Mouse (Mus musculus): ENCODE results near the gene Diaph3. TPM values are rescaled to one million over a fixed set of nuclear protein-coding genes. Genes with fewer than 3 reads are reported as not detected.
"Not testable (repeated sequence)": the region's sequence is repeated elsewhere in the genome, so short reads cannot be mapped to it uniquely, and the experiment has no call there.

Diaph3 gene
- polyA plus RNA-seq, 1 experiment: 3.4 TPM

GRCm38 (mm10) chr14:87091108-87091507, 49.9 kb downstream of the Diaph3 start:
- H3K36me3 ChIP-seq (ENCODE audit: control insufficient read depth): peaks cover 45% of the 10 kb centered on the region

GRCm38 (mm10) chr14:87088928-87089327, 52.1 kb downstream of the Diaph3 start:
- TF ChIP-seq GATA1 (IDR thresholded peaks at IDR 0.05; ENCODE audit: low read length): no peak
- TF ChIP-seq TAL1 (IDR thresholded peaks at IDR 0.05; ENCODE audit: low read length): no peak
- Histone ChIP-seq H3K36me3 (ENCODE audit: control insufficient read depth) (peaks cover 47% of the 10 kb centered on the region), H3K4me1 (ENCODE audit: control insufficient read depth) (no peaks in the 10 kb centered on the region), H3K4me3 (replicated peaks) (no peak overlapping the region), H3K9me3 (ENCODE audit: control insufficient read depth, low read length) (peaks cover 5% of the 10 kb centered on the region; the same call in 1 of the 2 replicates), H3K27me3 (ENCODE audit: control insufficient read depth) (no peaks in the 10 kb centered on the region)

More at GRCm38 (mm10) chr14:87091108-87091507, 49.9 kb downstream of the Diaph3 start:
- TF ChIP-seq TAL1 (IDR thresholded peaks at IDR 0.05; ENCODE audit: low read length) (no peak), GATA1 (IDR thresholded peaks at IDR 0.05; ENCODE audit: low read length) (no peak)
- peaks cover 2% of the 10 kb centered on the region; the same call in 1 of the 2 replicates for H3K9me3 ChIP-seq (ENCODE audit: control insufficient read depth, low read length)
- no peaks in the 10 kb centered on the region for H3K27me3 ChIP-seq (ENCODE audit: control insufficient read depth)
- H3K4me1 ChIP-seq (ENCODE audit: control insufficient read depth): peaks cover 2% of the 10 kb centered on the region; the same call in 1 of the 2 replicates
- no peak overlapping the region for H3K4me3 ChIP-seq (replicated peaks)

GRCm38 (mm10) chr14:87088456-87088855, 52.6 kb downstream of the Diaph3 start:
- H3K36me3 ChIP-seq (ENCODE audit: control insufficient read depth): peaks cover 44% of the 10 kb centered on the region
- no peak for TF ChIP-seq GATA1 (IDR thresholded peaks at IDR 0.05; ENCODE audit: low read length)
- no peak for TF ChIP-seq TAL1 (IDR thresholded peaks at IDR 0.05; ENCODE audit: low read length)
- H3K9me3 ChIP-seq (ENCODE audit: control insufficient read depth, low read length): peaks cover 5% of the 10 kb centered on the region; the same call in 1 of the 2 replicates
- H3K4me3 ChIP-seq (replicated peaks): no peak overlapping the region
- H3K4me1 ChIP-seq (ENCODE audit: control insufficient read depth): no peaks in the 10 kb centered on the region
- H3K27me3 ChIP-seq (ENCODE audit: control insufficient read depth): no peaks in the 10 kb centered on the region

GRCm38 (mm10) chr14:87087996-87088395, 53.0 kb downstream of the Diaph3 start:
- TF ChIP-seq GATA1 (IDR thresholded peaks at IDR 0.05; ENCODE audit: low read length): no peak
- no peak for TF ChIP-seq TAL1 (IDR thresholded peaks at IDR 0.05; ENCODE audit: low read length)
- H3K36me3 ChIP-seq (ENCODE audit: control insufficient read depth): peaks cover 44% of the 10 kb centered on the region
- peaks cover 5% of the 10 kb centered on the region; the same call in 1 of the 2 replicates for H3K9me3 ChIP-seq (ENCODE audit: control insufficient read depth, low read length)
- no peaks in the 10 kb centered on the region for H3K4me1 ChIP-seq (ENCODE audit: control insufficient read depth)
- no peak overlapping the region for H3K4me3 ChIP-seq (replicated peaks)
- H3K27me3 ChIP-seq (ENCODE audit: control insufficient read depth): no peaks in the 10 kb centered on the region

- not testable (repeated sequence) for H3K9me3 ChIP-seq (ENCODE audit: control insufficient read depth, low read length); H3K27me3 ChIP-seq (ENCODE audit: control insufficient read depth); H3K4me3 ChIP-seq (replicated peaks); H3K4me1 ChIP-seq (ENCODE audit: control insufficient read depth)
- H3K36me3 ChIP-seq (ENCODE audit: control insufficient read depth): peaks cover 28% of the 10 kb centered on the region
These were observed 56.1 kb downstream of the Diaph3 start for GRCm38 (mm10) chr14:87084906-87085305.

- H3K4me1 ChIP-seq (ENCODE audit: control insufficient read depth): no peaks in the 10 kb centered on the region
- H3K4me3 ChIP-seq (replicated peaks): no peak overlapping the region
- peaks cover 18% of the 10 kb centered on the region for H3K36me3 ChIP-seq (ENCODE audit: control insufficient read depth)
- TF ChIP-seq TAL1 (IDR thresholded peaks at IDR 0.05; ENCODE audit: low read length) (no peak), GATA1 (IDR thresholded peaks at IDR 0.05; ENCODE audit: low read length) (no peak)
- H3K27me3 ChIP-seq (ENCODE audit: control insufficient read depth): no peaks in the 10 kb centered on the region
- H3K9me3 ChIP-seq (ENCODE audit: control insufficient read depth, low read length): peaks cover 5% of the 10 kb centered on the region; the same call in 1 of the 2 replicates
These were observed 57.1 kb downstream of the Diaph3 start for GRCm38 (mm10) chr14:87083911-87084310.

- Histone ChIP-seq H3K4me1 (ENCODE audit: control insufficient read depth) (no peaks in the 10 kb centered on the region; the same call in 1 of the 2 replicates), H3K36me3 (ENCODE audit: control insufficient read depth) (peaks cover 5% of the 10 kb centered on the region), H3K27me3 (ENCODE audit: control insufficient read depth) (no peaks in the 10 kb centered on the region), H3K9me3 (ENCODE audit: control insufficient read depth, low read length) (peaks cover under 1% of the 10 kb centered on the region; the same call in 1 of the 2 replicates), H3K4me3 (replicated peaks) (no peak overlapping the region)
- TF ChIP-seq TAL1 (IDR thresholded peaks at IDR 0.05; ENCODE audit: low read length): no peak
- TF ChIP-seq GATA1 (IDR thresholded peaks at IDR 0.05; ENCODE audit: low read length): no peak
These were observed 61.3 kb downstream of the Diaph3 start for GRCm38 (mm10) chr14:87079725-87080124.

- H3K36me3 ChIP-seq (ENCODE audit: control insufficient read depth): peaks cover 36% of the 10 kb centered on the region
- TF ChIP-seq GATA1 (IDR thresholded peaks at IDR 0.05; ENCODE audit: low read length) (no peak), TAL1 (IDR thresholded peaks at IDR 0.05; ENCODE audit: low read length) (no peak)
- no peaks in the 10 kb centered on the region for H3K27me3 ChIP-seq (ENCODE audit: control insufficient read depth)
- H3K4me3 ChIP-seq (replicated peaks): no peak overlapping the region
- no peaks in the 10 kb centered on the region; the same call in 1 of the 2 replicates for H3K4me1 ChIP-seq (ENCODE audit: control insufficient read depth)
- H3K9me3 ChIP-seq (ENCODE audit: control insufficient read depth, low read length): no peaks in the 10 kb centered on the region
These were observed 66.0 kb downstream of the Diaph3 start for GRCm38 (mm10) chr14:87075021-87075531.

GRCm38 (mm10) chr14:87064281-87064680, 76.8 kb downstream of the Diaph3 start:
- Histone ChIP-seq H3K4me3 (replicated peaks) (no peak overlapping the region), H3K9me3 (ENCODE audit: control insufficient read depth, low read length) (peaks cover 1% of the 10 kb centered on the region; the same call in 1 of the 2 replicates), H3K36me3 (ENCODE audit: control insufficient read depth) (peaks cover 17% of the 10 kb centered on the region), H3K4me1 (ENCODE audit: control insufficient read depth) (no peaks in the 10 kb centered on the region), H3K27me3 (ENCODE audit: control insufficient read depth) (no peaks in the 10 kb centered on the region)
- TF ChIP-seq GATA1 (IDR thresholded peaks at IDR 0.05; ENCODE audit: low read length) (no peak), TAL1 (IDR thresholded peaks at IDR 0.05; ENCODE audit: low read length) (no peak)

GRCm38 (mm10) chr14:87056169-87056568, 84.9 kb downstream of the Diaph3 start:
- TF ChIP-seq GATA1 (IDR thresholded peaks at IDR 0.05; ENCODE audit: low read length) (no peak), TAL1 (IDR thresholded peaks at IDR 0.05; ENCODE audit: low read length) (no peak)
- Histone ChIP-seq H3K4me3 (replicated peaks) (no peak overlapping the region), H3K9me3 (ENCODE audit: control insufficient read depth, low read length) (peaks cover 10% of the 10 kb centered on the region), H3K4me1 (ENCODE audit: control insufficient read depth) (no peaks in the 10 kb centered on the region), H3K36me3 (ENCODE audit: control insufficient read depth) (peaks cover 23% of the 10 kb centered on the region), H3K27me3 (ENCODE audit: control insufficient read depth) (no peaks in the 10 kb centered on the region)

Measured in erythroblast, embryonic 14.5 days (primary cell).